Mouse (Mus musculus) kidney, adult 2 months (tissue): ENCODE measurements around the gene Krtap8-1.

Experiments
- CTCF ChIP-seq: fragments of 200-500 bp; conservative IDR thresholded peaks from 2 replicates; pipeline ENCODE4 v1.5.1; 2011; ENCODE audit warnings: low read depth, mild to moderate bottlenecking, control low read depth, low read length, moderate library complexity, mixed read lengths; ENCODE audit not compliant: insufficient read depth, insufficient read length
- POLR2A ChIP-seq: fragments of 200-500 bp; IDR thresholded peaks from one replicate; pipeline ENCODE4 v1.6.1; 2011; ENCODE audit warnings: low read depth, low read length, control low read depth

- no peak for TF ChIP-seq CTCF
- no peak for TF ChIP-seq POLR2A
Measured at GRCm38 (mm10) chr16:89477679-89478314, 10.0 kb downstream of the Krtap8-1 start.
